Mouse (Mus musculus) mesoderm, embryonic 11.5 days (tissue): ENCODE data around the gene Tmbim1.

Experiments used
- DNase-seq: peaks from one replicate; pipeline ENCODE4 v3.0.0-alpha.2; 2012; ENCODE audit warnings: low read depth, low spot score

Tmbim1 gene

GRCm38 (mm10) chr1:74278538-74278937 is 26.9 kb downstream of the Tmbim1 start, which contains the start of gene Gpbar1:
Gene Gpbar1, plus strand, starts transcription at chr1:74278550.
- DNase-seq: no peak

GRCm38 (mm10) chr1:74277883-74278537 is 27.4 kb downstream of the Tmbim1 start:
- no peak for DNase-seq

GRCm38 (mm10) chr1:74277041-74277440 is 28.4 kb downstream of the Tmbim1 start:
- DNase-seq: no peak

- peak; percentile 43 for DNase-seq
Measured at GRCm38 (mm10) chr1:74275015-74275414, 30.4 kb downstream of the Tmbim1 start.

GRCm38 (mm10) chr1:74271659-74272058 is 33.8 kb downstream of the Tmbim1 start:
- DNase-seq: no peak

- DNase-seq: no peak
Measured at GRCm38 (mm10) chr1:74268750-74269149, 36.7 kb downstream of the Tmbim1 start.

GRCm38 (mm10) chr1:74262510-74262909 is 42.9 kb downstream of the Tmbim1 start:
- DNase-seq: no peak

- DNase-seq: no peak
Measured at GRCm38 (mm10) chr1:74256782-74257181, 48.6 kb downstream of the Tmbim1 start.

GRCm38 (mm10) chr1:74255704-74256345 is 49.6 kb downstream of the Tmbim1 start:
- DNase-seq: no peak

- no peak for DNase-seq
Measured at GRCm38 (mm10) chr1:74250096-74250495, 55.3 kb downstream of the Tmbim1 start.

GRCm38 (mm10) chr1:74249331-74249980 is 56.0 kb downstream of the Tmbim1 start:
- DNase-seq: no peak

GRCm38 (mm10) chr1:74248799-74249198 is 56.6 kb downstream of the Tmbim1 start:
- no peak for DNase-seq

- DNase-seq: no peak
Measured at GRCm38 (mm10) chr1:74245525-74245924, 59.9 kb downstream of the Tmbim1 start.

- no peak for DNase-seq
Measured at GRCm38 (mm10) chr1:74240832-74241231, 64.6 kb downstream of the Tmbim1 start.

GRCm38 (mm10) chr1:74240311-74240710 is 65.1 kb downstream of the Tmbim1 start:
- DNase-seq: no peak

GRCm38 (mm10) chr1:74239618-74240017 is 65.8 kb downstream of the Tmbim1 start:
- no peak for DNase-seq

- no peak for DNase-seq
Measured at GRCm38 (mm10) chr1:74239162-74239561, 66.3 kb downstream of the Tmbim1 start.
